Mouse (Mus musculus) CH12.LX (cell line): Measurements from ENCODE around the gene Eloa.

Source experiments
- CTCF ChIP-seq, 2 experiments: IDR thresholded peaks in 1 of 2; conservative IDR thresholded peaks in 1 of 2; 2 replicates each; pipeline ENCODE4 v1.5.1; 2011 to 2012; ENCODE audit warnings: low read depth in 2 of 2, low read length in 2 of 2, improper control_type of control experiment in 1 of 2, inconsistent platforms in 1 of 2, mild to moderate bottlenecking in 1 of 2, moderate library complexity in 1 of 2
- HCFC1 ChIP-seq: IDR thresholded peaks from 2 replicates; pipeline ENCODE4 v1.6.1; 2012; ENCODE audit warnings: low read depth, mild to moderate bottlenecking, inconsistent platforms, low read length, improper control_type of control experiment
- JUND ChIP-seq: conservative IDR thresholded peaks from 2 replicates; pipeline ENCODE4 v1.6.1; 2011; ENCODE audit warnings: low read depth, low read length, improper control_type of control experiment
- POLR2A ChIP-seq: IDR thresholded peaks from 2 replicates; pipeline ENCODE4 v1.6.1; 2011; ENCODE audit warnings: low read depth, mild to moderate bottlenecking, improper control_type of control experiment, low read length
- RAD21 ChIP-seq: IDR thresholded peaks from 2 replicates; pipeline ENCODE4 v1.6.1; 2011; ENCODE audit warnings: low read depth, mild to moderate bottlenecking, low read length, improper control_type of control experiment, moderate library complexity
- SIN3A ChIP-seq: IDR thresholded peaks from 2 replicates; pipeline ENCODE4 v1.6.1; 2012; ENCODE audit warnings: low read length, improper control_type of control experiment, inconsistent platforms

DNA sequence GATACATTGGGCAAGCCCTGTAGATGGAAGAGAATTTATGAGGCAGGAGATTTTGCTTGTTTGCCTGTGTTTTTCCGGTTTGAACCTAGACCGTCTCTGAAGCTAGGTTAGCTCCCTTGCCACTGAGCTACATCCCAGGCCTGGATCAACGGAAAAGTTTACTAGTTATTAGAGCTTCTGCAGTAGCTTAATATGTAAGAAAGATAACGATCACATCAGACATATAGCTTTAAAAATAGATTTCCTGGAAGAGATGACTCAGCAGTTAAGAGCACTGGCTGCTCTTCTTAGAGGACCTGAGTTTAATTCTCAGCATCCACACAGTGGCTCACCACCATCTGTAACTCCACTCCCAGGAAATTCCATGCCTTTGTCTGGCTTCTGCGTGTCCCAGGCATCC is 7.1 kb upstream of the Eloa start:
- TF ChIP-seq SIN3A (no peak), JUND (peak; percentile 71), CTCF (conservative IDR thresholded peaks at IDR 0.05 in 1 of 2, IDR thresholded peaks at IDR 0.05 in 1 of 2; ENCODE audit: low read depth in 2 of 2, low read length in 2 of 2) (no peak), RAD21 (no peak), HCFC1 (no peak), POLR2A (no peak)
